Mouse (Mus musculus) spleen, adult 18-20 months (tissue): ENCODE measurements around the gene Cldn15.
"Not testable (repeated sequence)": the region's sequence is repeated elsewhere in the genome, so short reads cannot be mapped to it uniquely, and the experiment has no call there.

Experiments used
- DNase-seq, 2 experiments: peaks; one replicate each; pipeline ENCODE4 v3.0.0; 2022; ENCODE audit warnings: mixed read lengths in 2 of 2

Gene Cldn15

GRCm38 (mm10) chr5:136949551-136950336, 16.7 kb upstream of the Cldn15 start:
- DNase-seq = not testable (repeated sequence)

- no peak for DNase-seq
Measured at GRCm38 (mm10) chr5:136950521-136950920, 15.9 kb upstream of the Cldn15 start.

GRCm38 (mm10) chr5:136952153-136952552, 14.3 kb upstream of the Cldn15 start:
- DNase-seq = no peak

- DNase-seq = peak; percentile 71 to 80
Measured at GRCm38 (mm10) chr5:136953015-136953414, 13.4 kb upstream of the Cldn15 start, which contains the start of gene Fis1. Fis1 (plus strand) TSS chr5:136953275.

- no peak for DNase-seq
Measured at GRCm38 (mm10) chr5:136953440-136953951, 12.9 kb upstream of the Cldn15 start.

GRCm38 (mm10) chr5:136955622-136956021, 10.8 kb upstream of the Cldn15 start:
- no peak for DNase-seq

GRCm38 (mm10) chr5:136957250-136957649, 9.2 kb upstream of the Cldn15 start:
- no peak for DNase-seq

GRCm38 (mm10) chr5:136958991-136959605, 7.3 kb upstream of the Cldn15 start:
- DNase-seq = no peak

- no peak for DNase-seq
Measured at GRCm38 (mm10) chr5:136960053-136960452, 6.4 kb upstream of the Cldn15 start.

GRCm38 (mm10) chr5:136961334-136961982, 5.0 kb upstream of the Cldn15 start:
- DNase-seq = peak in 1 of 2 experiments; percentile 30

- DNase-seq = peak; percentile 80 to 89
Measured at GRCm38 (mm10) chr5:136961983-136962461, 4.4 kb upstream of the Cldn15 start.

- peak; percentile 66 to 83 for DNase-seq
Measured at GRCm38 (mm10) chr5:136962501-136962900, 3.9 kb upstream of the Cldn15 start.

GRCm38 (mm10) chr5:136962966-136963540, 3.4 kb upstream of the Cldn15 start:
- DNase-seq = no peak

- no peak for DNase-seq
Measured at GRCm38 (mm10) chr5:136965210-136965609, 1.2 kb upstream of the Cldn15 start.

- DNase-seq = no peak
Measured at GRCm38 (mm10) chr5:136965686-136966085, 730 bp upstream of the Cldn15 start.

- no peak for DNase-seq
Measured at GRCm38 (mm10) chr5:136966861-136967455, 542 bp downstream of the Cldn15 start.

- DNase-seq = no peak
Measured at GRCm38 (mm10) chr5:136967592-136967991, 1.2 kb downstream of the Cldn15 start.

- peak; percentile 49 to 70 for DNase-seq
Measured at GRCm38 (mm10) chr5:136970703-136971102, 4.3 kb downstream of the Cldn15 start.

GRCm38 (mm10) chr5:136973670-136974069, 7.3 kb downstream of the Cldn15 start:
- no peak for DNase-seq

GRCm38 (mm10) chr5:136977769-136978168, 11.4 kb downstream of the Cldn15 start:
- DNase-seq = no peak

GRCm38 (mm10) chr5:136979762-136980161, 13.3 kb downstream of the Cldn15 start:
- DNase-seq = no peak

GRCm38 (mm10) chr5:136980974-136981373, 14.6 kb downstream of the Cldn15 start:
- no peak for DNase-seq
